Mouse (Mus musculus): ENCODE results near the gene Ddc. TPM values are rescaled to one million over a fixed set of nuclear protein-coding genes. Genes with fewer than 3 reads are reported as not detected.

Ddc gene
- polyA plus RNA-seq, 1 experiment from 2014 or later = 64.6 TPM

DNA sequence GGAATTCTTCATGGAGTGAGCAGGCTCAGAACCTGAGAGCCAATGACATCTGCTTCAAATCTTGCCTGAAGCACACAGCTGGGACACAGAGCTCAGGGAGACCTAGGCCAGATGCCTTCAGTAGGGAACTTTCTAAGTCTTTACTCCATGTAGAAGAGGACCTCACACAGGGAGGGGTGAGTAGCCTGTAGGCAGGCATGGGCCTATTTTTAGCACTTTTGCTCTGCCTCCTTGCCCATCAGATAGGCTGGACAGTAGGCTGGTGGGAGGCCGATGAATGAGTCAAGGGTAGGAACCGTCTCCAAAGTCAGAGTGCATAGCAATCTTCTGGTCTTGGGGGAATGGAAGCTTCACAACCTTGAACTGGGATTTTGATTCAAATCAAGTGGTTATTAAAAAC, 22.7 kb downstream of the Ddc start:
- 8% methylated on average over 2 of the region's 2 CpGs for WGBS
- peaks cover 95% of the 10 kb centered on the region for H3K4me1 ChIP-seq
- no peak overlapping the region for H3K4me2 ChIP-seq
- no peaks in the 10 kb centered on the region for H3K27me3 ChIP-seq (replicated peaks)
- H3K27ac ChIP-seq (replicated peaks) = peak overlapping the region; percentile 97
- no peak overlapping the region for H3K9ac ChIP-seq
- H3K4me3 ChIP-seq = no peak overlapping the region
- ATAC-seq (ENCODE audit: extremely low read depth, insufficient number of reproducible peaks, low FRiP score, low TSS enrichment) = no peak
- no peaks in the 10 kb centered on the region for H3K36me3 ChIP-seq
- H3K9me3 ChIP-seq = no peaks in the 10 kb centered on the region

DNA sequence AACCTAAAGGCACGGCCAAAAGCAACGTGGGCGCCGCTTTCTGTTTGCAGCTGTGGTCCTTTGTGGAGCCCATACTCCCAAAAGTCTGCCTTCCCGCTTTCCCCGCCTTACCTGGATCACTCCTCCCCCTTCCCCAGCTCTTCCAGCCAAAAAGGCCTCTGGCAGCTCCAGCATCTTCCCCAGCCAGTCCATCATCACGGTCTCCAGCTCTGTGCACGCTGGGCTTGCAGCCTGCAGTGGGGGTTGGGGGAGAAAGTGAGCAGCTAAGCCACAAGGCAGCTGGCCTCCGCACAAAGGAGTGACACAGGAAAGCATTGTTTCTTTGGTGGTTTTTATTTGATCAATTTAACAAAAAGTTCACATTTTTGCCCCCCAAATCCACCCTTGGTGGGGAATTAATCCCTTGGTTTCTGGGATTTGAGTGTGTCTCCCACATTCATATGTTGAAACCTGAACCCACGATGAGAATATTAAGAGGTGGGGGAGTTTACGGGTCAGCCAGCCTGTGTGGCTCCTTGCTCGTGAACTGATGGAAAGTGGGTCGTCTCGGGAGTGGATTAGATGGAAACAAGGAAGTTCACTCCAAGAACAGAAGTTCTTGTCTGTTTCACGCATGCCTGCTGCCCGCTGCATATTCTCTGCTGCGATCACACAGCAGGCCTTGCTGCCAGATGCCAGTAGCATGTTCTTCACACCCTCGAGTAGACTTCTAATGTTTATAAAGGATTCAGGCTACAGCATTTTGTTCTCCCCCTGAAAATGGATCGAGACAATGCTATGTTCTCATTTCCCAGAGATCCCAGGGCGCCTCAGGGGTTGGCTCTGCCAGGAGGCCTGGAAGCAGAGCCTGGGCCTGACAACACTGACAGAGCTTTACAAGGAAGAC, 24.7 kb downstream of the Ddc start:
- Histone ChIP-seq H3K9ac (peak overlapping the region; percentile 55), H3K4me2 (no peak overlapping the region), H3K27me3 (replicated peaks) (no peaks in the 10 kb centered on the region), H3K9me3 (no peaks in the 10 kb centered on the region), H3K4me3 (no peak overlapping the region), H3K27ac (replicated peaks) (peak overlapping the region; percentile 97), H3K4me1 (peaks cover 83% of the 10 kb centered on the region), H3K36me3 (no peaks in the 10 kb centered on the region)
- WGBS = 61% methylated on average over 20 of the region's 20 CpGs
- ATAC-seq (ENCODE audit: extremely low read depth, insufficient number of reproducible peaks, low FRiP score, low TSS enrichment) = no peak

DNA sequence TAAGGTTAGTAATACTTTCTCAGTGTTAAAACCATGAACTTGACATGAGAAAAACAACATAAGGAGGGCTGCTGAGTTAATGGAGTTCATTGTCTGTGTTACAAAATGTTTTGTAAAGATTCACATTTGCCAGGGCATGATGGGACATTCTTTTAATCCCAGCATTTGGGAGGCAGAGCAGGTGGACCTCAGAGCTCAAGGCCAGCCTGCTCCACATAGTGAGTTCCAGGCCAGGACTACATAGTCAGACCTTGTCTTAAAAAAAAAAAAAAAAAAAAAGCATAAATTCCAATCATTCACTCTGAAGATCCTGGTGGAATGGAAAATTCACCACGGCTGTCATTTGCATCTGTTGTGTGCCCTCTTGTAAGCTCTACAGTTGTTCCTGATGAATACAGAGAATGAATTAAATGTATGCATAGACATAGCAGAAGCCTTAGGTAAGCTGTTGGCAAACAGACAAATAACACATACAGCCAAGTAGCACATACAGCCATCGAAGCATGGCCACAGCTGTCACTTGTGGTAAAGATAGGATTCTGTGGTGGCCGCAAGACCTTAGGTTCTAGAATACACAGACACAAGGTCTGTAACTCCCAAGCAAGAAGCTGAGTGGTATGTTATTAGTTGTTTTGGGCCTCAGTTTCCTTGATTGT, 25.7 kb downstream of the Ddc start:
- H3K36me3 ChIP-seq = no peaks in the 10 kb centered on the region
- no peaks in the 10 kb centered on the region for H3K9me3 ChIP-seq
- 46% methylated on average over 3 of the region's 3 CpGs for WGBS
- H3K27ac ChIP-seq (replicated peaks) = peak overlapping the region; percentile 97
- H3K4me2 ChIP-seq = no peak overlapping the region
- H3K4me1 ChIP-seq = peaks cover 78% of the 10 kb centered on the region
- no peak for ATAC-seq (ENCODE audit: extremely low read depth, insufficient number of reproducible peaks, low FRiP score, low TSS enrichment)
- H3K9ac ChIP-seq = no peak overlapping the region
- H3K4me3 ChIP-seq = no peak overlapping the region
- H3K27me3 ChIP-seq (replicated peaks) = no peaks in the 10 kb centered on the region

DNA sequence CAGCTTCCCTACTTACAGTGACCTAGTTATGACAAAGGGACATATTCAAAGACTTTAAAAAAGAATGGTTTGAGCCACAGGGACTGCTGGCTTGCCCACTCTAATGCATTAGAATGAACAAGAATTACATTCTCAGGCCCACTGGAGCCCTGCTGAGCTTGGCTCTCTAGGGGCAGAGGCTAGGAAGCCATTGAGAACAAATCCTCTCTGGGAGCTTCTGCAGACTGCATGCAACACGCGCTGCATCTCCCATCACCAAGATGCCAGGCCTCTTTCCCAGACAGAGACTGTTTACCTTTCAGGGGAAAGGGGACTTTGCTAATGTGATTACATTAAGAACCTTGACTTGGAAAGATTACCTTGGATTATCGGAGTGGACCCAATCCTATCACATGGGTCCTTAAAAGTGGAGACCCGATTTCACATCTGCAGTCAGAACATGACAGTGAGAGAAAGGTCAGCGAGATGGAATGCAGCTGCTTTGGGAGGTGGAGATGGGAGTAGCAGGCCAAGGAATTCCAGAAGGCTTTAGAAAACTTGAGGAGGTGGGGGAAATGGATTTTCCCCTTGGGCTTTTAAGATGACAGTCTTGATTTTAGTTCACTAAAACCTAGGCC, 26.6 kb downstream of the Ddc start:
- no peaks in the 10 kb centered on the region for H3K27me3 ChIP-seq (replicated peaks)
- H3K4me2 ChIP-seq = no peak overlapping the region
- no peak overlapping the region for H3K9ac ChIP-seq
- H3K27ac ChIP-seq (replicated peaks) = peak overlapping the region; percentile 97
- H3K4me1 ChIP-seq = peaks cover 72% of the 10 kb centered on the region
- no peaks in the 10 kb centered on the region for H3K36me3 ChIP-seq
- H3K9me3 ChIP-seq = no peaks in the 10 kb centered on the region
- H3K4me3 ChIP-seq = no peak overlapping the region
- ATAC-seq (ENCODE audit: extremely low read depth, insufficient number of reproducible peaks, low FRiP score, low TSS enrichment) = no peak
- 38% methylated on average over 5 of the region's 5 CpGs for WGBS

DNA sequence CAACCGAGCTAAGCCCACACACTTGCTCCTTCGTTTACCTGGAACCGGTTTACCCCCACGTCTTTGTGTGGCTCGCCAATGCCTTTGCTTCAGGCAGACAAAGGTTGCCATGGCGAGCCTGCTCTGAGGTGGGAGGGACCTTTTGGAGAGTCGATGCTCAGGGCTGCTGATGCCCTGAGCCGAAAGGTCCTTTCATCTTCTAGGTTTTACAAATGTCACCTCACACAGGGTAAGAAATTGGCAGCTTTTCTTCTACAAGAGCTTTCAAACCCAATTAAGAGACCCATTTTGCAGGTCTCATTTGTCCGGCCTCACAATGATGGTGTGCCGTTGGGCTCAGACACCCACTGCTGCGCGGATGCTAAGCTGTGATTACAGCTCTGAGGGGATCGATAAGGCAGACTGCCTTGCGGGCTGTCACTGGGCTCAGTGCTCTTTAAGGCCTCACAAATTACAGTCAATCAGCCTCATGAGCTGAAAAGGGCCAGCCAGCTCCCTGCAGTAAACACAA, 29.9 kb downstream of the Ddc start:
- H3K9ac ChIP-seq = peak overlapping the region; percentile 56
- 15% methylated on average over 14 of the region's 14 CpGs for WGBS
- peaks cover 51% of the 10 kb centered on the region for H3K4me1 ChIP-seq
- ATAC-seq (ENCODE audit: extremely low read depth, insufficient number of reproducible peaks, low FRiP score, low TSS enrichment) = no peak
- peak overlapping the region; percentile 67 for H3K27ac ChIP-seq (replicated peaks)
- no peaks in the 10 kb centered on the region for H3K36me3 ChIP-seq
- H3K4me2 ChIP-seq = peak overlapping the region; percentile 51
- H3K9me3 ChIP-seq = no peaks in the 10 kb centered on the region
- H3K27me3 ChIP-seq (replicated peaks) = no peaks in the 10 kb centered on the region
- H3K4me3 ChIP-seq = no peak overlapping the region; the same call in 1 of the 2 replicates

DNA sequence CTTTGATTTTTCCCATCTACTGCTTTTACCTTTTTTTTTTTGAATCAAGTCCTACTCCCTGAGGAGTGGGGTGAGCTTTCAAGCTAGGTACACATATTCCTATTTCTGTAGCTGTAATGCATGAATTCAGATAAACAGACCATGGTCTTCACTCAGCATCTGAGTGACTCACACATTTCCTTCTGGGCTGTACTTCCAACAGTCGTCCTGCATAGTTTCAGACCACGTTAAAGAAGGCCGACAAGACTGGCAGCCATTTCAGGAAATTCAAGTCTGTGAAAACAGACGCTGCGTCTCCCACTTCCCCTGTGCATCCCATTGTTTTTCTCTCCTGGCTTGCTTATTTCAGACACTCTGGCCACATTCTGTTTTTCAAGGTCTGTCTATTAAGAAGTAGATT, 31.2 kb downstream of the Ddc start:
- 55% methylated on average over 5 of the region's 5 CpGs for WGBS
- no peak overlapping the region for H3K9ac ChIP-seq
- H3K4me1 ChIP-seq = peaks cover 46% of the 10 kb centered on the region
- H3K27ac ChIP-seq (replicated peaks) = peak overlapping the region; percentile 52
- no peaks in the 10 kb centered on the region for H3K36me3 ChIP-seq
- no peak for ATAC-seq (ENCODE audit: extremely low read depth, insufficient number of reproducible peaks, low FRiP score, low TSS enrichment)
- H3K4me2 ChIP-seq = no peak overlapping the region
- no peak overlapping the region for H3K4me3 ChIP-seq
- no peaks in the 10 kb centered on the region for H3K9me3 ChIP-seq
- no peaks in the 10 kb centered on the region for H3K27me3 ChIP-seq (replicated peaks)

DNA sequence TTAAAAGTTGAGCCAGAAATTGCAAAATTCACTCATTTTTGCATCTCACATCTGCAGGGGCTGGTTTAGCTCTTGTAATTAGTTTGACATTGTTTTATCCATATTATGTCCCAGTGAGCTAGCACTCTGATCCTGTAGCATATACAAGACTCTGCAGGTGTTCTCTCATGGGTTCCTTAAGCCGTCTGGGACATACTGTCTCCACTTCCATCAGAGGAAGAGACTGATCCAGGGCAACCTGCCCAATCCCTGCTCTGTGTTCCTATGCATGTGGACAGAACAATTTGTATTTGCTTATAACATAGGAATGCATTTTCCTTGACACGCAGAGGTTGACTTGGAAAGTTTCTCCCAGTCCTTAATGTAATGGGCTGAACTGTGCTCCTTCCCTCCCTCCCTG, 32.8 kb downstream of the Ddc start:
- no peaks in the 10 kb centered on the region for H3K36me3 ChIP-seq
- peaks cover 34% of the 10 kb centered on the region for H3K4me1 ChIP-seq
- no peak overlapping the region for H3K4me2 ChIP-seq
- H3K9ac ChIP-seq = no peak overlapping the region
- H3K27me3 ChIP-seq (replicated peaks) = no peaks in the 10 kb centered on the region
- no peak for ATAC-seq (ENCODE audit: extremely low read depth, insufficient number of reproducible peaks, low FRiP score, low TSS enrichment)
- H3K4me3 ChIP-seq = no peak overlapping the region
- H3K27ac ChIP-seq (replicated peaks) = peak overlapping the region; percentile 55
- H3K9me3 ChIP-seq = no peaks in the 10 kb centered on the region
- 77% methylated on average over 2 of the region's 2 CpGs for WGBS

DNA sequence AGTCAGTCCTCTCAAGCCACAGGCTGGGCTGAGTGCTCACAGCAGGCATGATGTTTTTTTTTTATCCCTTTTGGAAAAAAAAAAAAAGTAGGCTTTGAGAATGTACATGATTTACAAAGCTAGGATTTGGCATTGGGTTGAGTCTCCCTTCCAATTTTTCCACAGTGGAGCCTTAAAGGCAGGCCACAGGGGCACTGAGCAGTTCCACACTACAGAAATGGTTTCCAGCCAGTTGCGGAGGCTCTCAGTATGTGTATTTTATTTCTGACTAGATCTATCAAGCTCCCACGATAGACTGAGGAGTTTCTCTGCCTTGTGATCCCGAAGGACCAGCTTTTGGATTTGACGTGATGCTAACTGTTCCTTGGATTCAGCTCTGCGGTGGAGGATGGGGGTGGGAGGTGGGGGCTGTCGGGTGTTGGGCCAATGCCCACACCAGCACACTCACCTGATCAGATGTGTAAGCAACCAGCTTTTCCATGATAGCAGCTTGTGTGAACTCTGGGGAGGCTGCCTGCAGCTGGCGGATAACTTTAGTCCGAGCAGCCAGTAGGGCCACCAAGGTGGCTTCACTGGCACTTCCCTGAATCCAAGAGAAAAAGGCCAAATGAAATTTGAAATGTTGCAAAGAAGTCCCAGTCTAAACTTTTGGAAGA, 33.4 kb downstream of the Ddc start:
- ATAC-seq (ENCODE audit: extremely low read depth, insufficient number of reproducible peaks, low FRiP score, low TSS enrichment) = no peak
- Histone ChIP-seq H3K27me3 (replicated peaks) (no peaks in the 10 kb centered on the region), H3K4me1 (peaks cover 31% of the 10 kb centered on the region), H3K36me3 (no peaks in the 10 kb centered on the region), H3K9me3 (no peaks in the 10 kb centered on the region), H3K27ac (replicated peaks) (peak overlapping the region; percentile 55), H3K9ac (no peak overlapping the region), H3K4me2 (no peak overlapping the region), H3K4me3 (no peak overlapping the region)
- WGBS = 73% methylated on average over 8 of the region's 8 CpGs

DNA sequence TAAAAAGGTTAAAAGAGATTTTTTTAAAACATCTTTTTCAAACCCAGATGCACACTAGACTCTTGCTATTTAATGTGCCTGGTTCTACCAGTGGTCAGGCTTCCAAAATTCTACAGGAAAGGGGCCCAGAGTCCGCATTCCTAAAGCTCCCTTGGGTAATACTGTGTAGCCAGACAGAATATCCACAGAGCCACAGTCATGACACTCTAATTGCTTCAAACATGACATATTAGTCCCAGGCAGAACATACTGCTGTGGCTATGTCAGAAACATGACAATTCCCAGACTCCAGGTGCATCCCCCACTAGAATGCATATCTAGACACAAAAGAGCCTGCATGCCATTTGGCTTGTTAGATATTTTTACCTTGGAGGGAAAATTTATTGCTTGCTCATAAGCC, 35.4 kb downstream of the Ddc start:
- WGBS = 70% methylated on average over 1 of the region's 1 CpGs
- no peak overlapping the region for H3K9ac ChIP-seq
- no peak overlapping the region for H3K4me3 ChIP-seq
- no peak overlapping the region for H3K4me2 ChIP-seq
- H3K4me1 ChIP-seq = peaks cover 23% of the 10 kb centered on the region
- peak overlapping the region; percentile 16; the same call in 1 of the 2 replicates for H3K27ac ChIP-seq (replicated peaks)
- no peaks in the 10 kb centered on the region for H3K36me3 ChIP-seq
- no peaks in the 10 kb centered on the region for H3K27me3 ChIP-seq (replicated peaks)
- no peaks in the 10 kb centered on the region for H3K9me3 ChIP-seq
- no peak for ATAC-seq (ENCODE audit: extremely low read depth, insufficient number of reproducible peaks, low FRiP score, low TSS enrichment)

DNA sequence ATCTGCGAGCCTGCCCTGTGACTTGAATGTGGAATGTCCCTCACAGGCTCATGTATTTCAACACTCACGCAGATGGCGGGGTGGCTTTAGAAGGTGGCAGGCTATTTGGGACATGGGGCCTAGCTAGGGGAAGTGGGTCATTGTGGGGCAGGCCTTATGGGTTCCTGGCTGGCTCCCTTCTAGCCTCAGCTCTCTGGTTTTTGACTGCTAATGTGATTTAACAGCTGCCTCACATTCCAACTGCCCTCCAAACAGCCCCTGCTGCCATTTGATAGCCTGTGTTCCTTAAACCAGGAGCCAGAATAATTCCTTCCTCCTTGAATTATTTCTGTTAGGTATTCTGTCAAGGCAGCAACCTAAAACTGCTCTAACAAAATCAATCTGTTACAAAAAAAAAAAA, 41.0 kb downstream of the Ddc start:
- no peak for ATAC-seq (ENCODE audit: extremely low read depth, insufficient number of reproducible peaks, low FRiP score, low TSS enrichment)
- 0 out of 2 replicates have a peak, but pooled peaks cover 4% of the 10 kb centered on the region for H3K9me3 ChIP-seq
- peaks cover 24% of the 10 kb centered on the region for H3K4me1 ChIP-seq
- H3K4me2 ChIP-seq = no peak overlapping the region
- H3K27ac ChIP-seq (replicated peaks) = peak overlapping the region; percentile 48; the same call in 1 of the 2 replicates
- H3K9ac ChIP-seq = no peak overlapping the region
- no peak overlapping the region for H3K4me3 ChIP-seq
- 95% methylated on average over 3 of the region's 3 CpGs for WGBS
- H3K36me3 ChIP-seq = no peaks in the 10 kb centered on the region; the same call in 1 of the 2 replicates
- H3K27me3 ChIP-seq (replicated peaks) = no peaks in the 10 kb centered on the region

DNA sequence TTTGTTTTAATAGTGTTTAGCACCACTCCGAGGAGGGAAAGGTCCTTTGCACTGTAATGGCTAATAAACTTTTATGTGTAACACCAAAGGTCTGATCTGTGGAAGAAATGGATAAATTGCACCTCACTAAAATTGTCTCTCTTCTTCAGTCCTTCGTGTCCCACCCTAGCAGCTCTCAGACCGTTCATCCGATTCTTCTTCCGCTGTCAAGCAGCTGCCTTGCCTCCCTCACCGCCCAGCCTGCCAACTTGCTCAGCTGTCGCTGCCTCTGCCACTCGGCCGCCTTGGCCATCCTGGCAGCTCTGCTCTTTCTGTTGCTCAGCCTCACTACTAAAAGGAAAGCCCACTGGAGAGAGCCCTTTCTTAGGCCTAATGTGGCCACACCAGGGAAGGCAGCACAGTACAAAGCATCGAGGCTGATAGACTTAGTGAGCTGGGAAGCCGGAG, 42.2 kb downstream of the Ddc start:
- peak overlapping the region; percentile 78 for H3K27ac ChIP-seq (replicated peaks)
- 0 out of 2 replicates have a peak, but pooled peaks cover 4% of the 10 kb centered on the region for H3K9me3 ChIP-seq
- peaks cover 35% of the 10 kb centered on the region for H3K4me1 ChIP-seq
- WGBS = 65% methylated on average over 11 of the region's 11 CpGs
- no peak for ATAC-seq (ENCODE audit: extremely low read depth, insufficient number of reproducible peaks, low FRiP score, low TSS enrichment)
- H3K4me3 ChIP-seq = no peak overlapping the region
- H3K9ac ChIP-seq = peak overlapping the region; percentile 63; the same call in 1 of the 2 replicates
- H3K4me2 ChIP-seq = no peak overlapping the region
- H3K27me3 ChIP-seq (replicated peaks) = no peaks in the 10 kb centered on the region
- H3K36me3 ChIP-seq = no peaks in the 10 kb centered on the region; the same call in 1 of the 2 replicates

Data from heart, embryonic 13.5 days (tissue).